Mouse (Mus musculus): ENCODE measurements around the gene Mast3. TPM values are rescaled to one million over a fixed set of nuclear protein-coding genes. Genes with fewer than 3 reads are reported as not detected.
A peak's percentile ranks its signal among the peaks of the same experiment; 100 is the strongest.

Mast3 gene
- polyA plus RNA-seq, 1 experiment: 24.2 TPM

DNA sequence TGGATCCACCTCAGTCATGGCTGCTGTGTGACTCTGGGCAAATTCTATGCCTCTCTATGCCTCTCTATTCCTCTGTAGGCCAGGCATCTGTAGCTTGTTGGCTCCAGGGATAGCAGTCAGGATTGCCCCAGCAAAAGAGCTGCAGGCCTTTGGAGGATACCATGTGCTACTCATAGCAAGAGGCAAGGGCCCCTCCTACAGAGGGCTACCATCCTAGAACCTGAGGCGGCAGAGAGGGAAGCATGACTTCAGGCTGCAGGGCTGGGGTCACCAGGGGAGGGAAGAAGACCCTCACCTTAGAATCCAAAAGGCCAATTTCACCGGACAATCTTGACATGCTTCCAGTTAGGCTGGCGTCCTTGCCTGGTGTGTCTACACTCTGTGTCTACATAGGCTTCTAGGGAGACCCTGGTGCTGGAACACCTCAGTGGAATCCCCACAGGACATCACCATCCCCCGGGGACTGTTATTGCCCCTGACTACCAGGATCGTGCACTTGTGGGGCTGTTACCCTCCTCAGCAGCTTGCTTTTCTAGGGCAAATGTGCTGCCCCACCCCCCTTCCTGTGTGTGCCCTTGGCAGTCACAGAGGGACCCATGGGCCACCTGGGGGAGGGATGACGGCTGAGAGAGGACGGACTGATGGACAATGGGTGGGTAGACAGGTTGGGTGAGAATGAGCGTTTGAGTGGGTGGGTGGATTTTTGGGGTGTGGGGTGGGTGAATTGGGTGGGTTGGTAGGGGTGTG, 4.3 kb upstream of the Mast3 start:
- 78% methylated on average over 8 of the region's 8 CpGs for WGBS
- DNase-seq (ENCODE audit: low read depth, low spot score): no peak

DNA sequence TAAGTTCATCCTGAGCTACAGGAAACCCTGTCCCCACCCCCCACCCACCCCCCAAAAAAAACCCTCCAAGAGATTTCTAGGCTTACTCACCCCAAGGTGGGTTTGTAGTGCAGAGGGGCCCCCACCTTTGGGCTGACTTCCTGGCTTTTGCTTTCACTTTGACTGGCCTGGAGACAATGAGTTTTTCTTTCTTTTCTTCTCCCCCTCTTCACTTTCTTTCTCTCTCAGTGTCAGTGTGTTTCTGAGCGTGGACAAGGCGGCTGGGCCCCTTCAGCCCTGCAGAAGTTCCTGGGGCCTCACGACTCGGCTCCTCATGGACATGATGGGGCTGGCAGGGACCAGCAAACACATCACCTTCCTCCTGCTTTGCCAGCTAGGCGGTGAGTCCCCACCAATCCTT, 3.4 kb upstream of the Mast3 start, which contains the start of gene Il12rb1:
Gene Il12rb1, plus strand, starts transcription at position 211 of the 400 bp plus-strand sequence.
- no peak for DNase-seq (ENCODE audit: low read depth, low spot score)
- 77% methylated on average over 5 of the region's 5 CpGs for WGBS

DNA sequence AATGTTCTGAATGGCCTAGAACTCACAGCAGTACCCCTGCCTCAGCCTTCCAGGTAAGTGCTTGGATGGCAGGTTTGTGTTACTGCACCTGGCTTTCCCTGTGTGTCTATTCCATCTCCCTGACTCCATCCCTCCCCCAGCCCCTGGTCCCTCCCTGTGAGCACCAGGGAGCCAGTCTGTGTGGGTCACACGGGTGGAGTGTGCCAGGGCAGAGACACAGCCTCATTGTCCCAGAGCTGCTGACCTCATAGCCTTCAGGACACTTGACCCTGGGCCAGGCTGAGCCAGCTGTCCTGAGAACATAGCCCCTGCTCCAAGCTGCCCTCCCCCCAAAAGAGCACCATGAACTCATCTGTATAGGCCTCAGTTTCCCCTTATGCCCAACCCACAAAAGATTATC, 2.5 kb upstream of the Mast3 start:
- no peak for DNase-seq (ENCODE audit: low read depth, low spot score)
- 56% methylated on average over 1 of the region's 1 CpGs for WGBS

- 75% methylated on average over 4 of the region's 4 CpGs for WGBS
- no peak for DNase-seq (ENCODE audit: low read depth, low spot score)
Measured at GRCm38 (mm10) chr8:70806541-70806940, 1.7 kb upstream of the Mast3 start.

DNA sequence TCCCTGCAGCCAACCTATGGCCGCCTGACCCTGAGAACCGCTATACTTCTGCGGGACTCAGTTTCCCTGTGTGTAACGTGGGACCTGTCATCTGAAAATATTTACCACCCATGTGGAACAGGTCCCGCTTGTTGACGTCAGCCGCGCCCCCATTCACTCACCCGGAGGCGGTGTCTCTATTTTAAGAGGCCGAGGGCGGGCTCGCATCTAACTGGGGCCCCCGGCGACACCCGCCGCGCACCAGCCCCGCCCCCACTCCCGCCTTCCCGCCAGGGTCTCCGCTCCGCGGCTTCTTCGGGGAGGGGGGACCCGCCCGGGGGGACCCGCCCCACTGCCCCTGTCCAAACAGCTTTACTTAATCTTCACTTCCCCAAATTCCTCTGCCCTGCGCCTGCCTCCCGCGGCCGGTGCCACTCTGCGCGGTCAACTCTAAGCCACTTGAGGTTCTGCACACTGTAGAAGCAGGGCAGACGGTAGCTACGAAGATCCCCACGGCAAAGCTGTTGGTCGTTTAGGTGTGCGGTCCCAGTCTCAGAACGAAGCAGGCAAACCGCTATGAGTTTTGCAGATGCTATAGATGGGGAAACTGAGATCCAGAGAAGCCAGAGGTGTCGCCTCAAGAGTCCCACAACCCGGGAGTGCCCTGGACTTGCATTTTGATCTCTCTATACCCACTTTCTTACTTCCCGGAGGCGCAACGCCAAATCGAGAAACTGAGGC, 933 bp downstream of the Mast3 start:
- no peak for DNase-seq (ENCODE audit: low read depth, low spot score)
- 2% methylated on average over 47 of the region's 47 CpGs for WGBS

- 42% methylated on average over 11 of the region's 11 CpGs for WGBS
- no peak for DNase-seq (ENCODE audit: low read depth, low spot score)
Measured at GRCm38 (mm10) chr8:70802786-70803510, 1.9 kb downstream of the Mast3 start.

- WGBS: 74% methylated on average over 1 of the region's 1 CpGs
Measured at GRCm38 (mm10) chr8:70801830-70802229, 3.0 kb downstream of the Mast3 start.

GRCm38 (mm10) chr8:70801156-70801555, 3.7 kb downstream of the Mast3 start:
- WGBS: 42% methylated on average over 15 of the region's 15 CpGs
- no peak for DNase-seq (ENCODE audit: low read depth, low spot score)

More at GRCm38 (mm10) chr8:70801830-70802229, 3.0 kb downstream of the Mast3 start:
- no peak for DNase-seq (ENCODE audit: low read depth, low spot score)

- no peak for DNase-seq (ENCODE audit: low read depth, low spot score)
- WGBS: 69% methylated on average over 10 of the region's 10 CpGs
Measured at GRCm38 (mm10) chr8:70800648-70801047, 4.2 kb downstream of the Mast3 start.

- DNase-seq (ENCODE audit: low read depth, low spot score): no peak
- 9% methylated on average over 15 of the region's 15 CpGs for WGBS
Measured at GRCm38 (mm10) chr8:70798281-70798680, 6.6 kb downstream of the Mast3 start.

GRCm38 (mm10) chr8:70797081-70798070, 7.5 kb downstream of the Mast3 start:
- WGBS: under 1% methylated on average over 56 of the region's 57 CpGs
- DNase-seq (ENCODE audit: low read depth, low spot score): peak; percentile 92

GRCm38 (mm10) chr8:70796403-70797080, 8.3 kb downstream of the Mast3 start:
- DNase-seq (ENCODE audit: low read depth, low spot score): no peak

GRCm38 (mm10) chr8:70795370-70795769, 9.5 kb downstream of the Mast3 start:
- DNase-seq (ENCODE audit: low read depth, low spot score): no peak
- WGBS: 93% methylated on average over 2 of the region's 2 CpGs

More at GRCm38 (mm10) chr8:70796403-70797080, 8.3 kb downstream of the Mast3 start:
- WGBS: 3% methylated on average over 54 of the region's 54 CpGs

DNA sequence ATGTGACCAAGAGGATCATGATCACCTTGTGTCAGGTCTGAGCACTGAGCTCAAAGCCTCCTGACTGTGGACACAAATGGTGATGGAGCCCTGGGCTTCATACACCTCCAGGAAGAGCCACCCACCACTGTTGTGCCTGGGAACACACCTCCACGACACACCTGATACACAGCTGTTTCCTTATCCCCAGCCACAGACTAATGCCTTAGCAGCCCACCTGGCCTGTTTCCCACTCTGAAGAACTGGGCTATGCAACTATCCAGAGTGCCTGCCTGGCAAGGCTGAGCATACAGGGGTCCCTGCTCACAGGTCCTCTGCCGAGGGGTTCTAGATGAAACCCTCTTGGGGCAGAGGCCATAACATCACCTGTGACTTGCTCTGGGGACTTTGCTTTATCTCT, 10.6 kb downstream of the Mast3 start:
- DNase-seq (ENCODE audit: low read depth, low spot score): no peak
- 89% methylated on average over 2 of the region's 2 CpGs for WGBS

DNA sequence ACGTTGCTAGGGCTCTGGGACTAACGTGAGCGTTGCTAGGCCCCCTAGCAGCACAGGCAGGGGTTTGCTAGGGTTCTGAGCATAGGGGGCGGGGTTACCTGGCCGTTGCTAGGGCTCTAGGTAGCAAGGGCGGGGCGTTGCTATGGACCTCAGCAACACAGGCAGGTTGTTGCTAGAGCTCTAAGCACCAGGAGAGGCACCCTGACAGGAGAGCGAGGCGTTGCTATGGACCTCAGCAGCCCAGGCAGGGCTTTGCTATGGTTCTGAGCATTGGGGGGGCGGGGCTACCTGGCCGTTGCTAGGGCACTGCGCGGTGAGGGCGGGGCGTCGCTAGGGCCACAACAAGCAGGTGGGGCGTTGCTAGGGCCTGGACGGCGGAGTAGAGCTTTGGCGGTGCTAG, 12.2 kb downstream of the Mast3 start:
- DNase-seq (ENCODE audit: low read depth, low spot score): peak; percentile 54
- 0% methylated on average over 20 of the region's 20 CpGs for WGBS

GRCm38 (mm10) chr8:70791975-70792691, 12.7 kb downstream of the Mast3 start:
- peak; percentile 60 for DNase-seq (ENCODE audit: low read depth, low spot score)
- 2% methylated on average over 58 of the region's 58 CpGs for WGBS

- 41% methylated on average over 7 of the region's 7 CpGs for WGBS
Measured at GRCm38 (mm10) chr8:70791294-70791701, 13.6 kb downstream of the Mast3 start.

DNA sequence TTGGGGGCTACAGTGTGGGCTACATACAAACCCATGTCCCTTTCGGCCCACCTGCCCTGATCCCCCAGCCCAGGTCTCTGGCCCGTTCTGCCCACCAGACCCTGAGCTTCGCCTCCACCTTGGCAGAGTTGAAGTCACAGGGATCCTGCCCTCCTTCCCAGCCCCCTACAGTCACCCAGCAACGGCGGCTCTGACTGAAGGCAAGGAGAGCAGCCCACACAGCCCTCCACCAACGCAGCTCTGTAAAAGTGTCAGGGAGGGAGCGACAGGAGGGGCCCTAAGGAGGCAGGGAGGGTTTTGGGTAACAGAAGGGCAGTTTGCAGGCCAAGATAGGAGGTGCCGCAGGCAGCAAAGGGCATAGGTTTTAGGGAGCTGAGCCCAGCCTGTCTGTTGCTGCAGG, 14.0 kb downstream of the Mast3 start:
- 68% methylated on average over 8 of the region's 8 CpGs for WGBS
- DNase-seq (ENCODE audit: low read depth, low spot score): no peak

More at GRCm38 (mm10) chr8:70791294-70791701, 13.6 kb downstream of the Mast3 start:
- DNase-seq (ENCODE audit: low read depth, low spot score): no peak
